Mouse (Mus musculus): Measurements from ENCODE around the gene Tnrc6c.

DNA sequence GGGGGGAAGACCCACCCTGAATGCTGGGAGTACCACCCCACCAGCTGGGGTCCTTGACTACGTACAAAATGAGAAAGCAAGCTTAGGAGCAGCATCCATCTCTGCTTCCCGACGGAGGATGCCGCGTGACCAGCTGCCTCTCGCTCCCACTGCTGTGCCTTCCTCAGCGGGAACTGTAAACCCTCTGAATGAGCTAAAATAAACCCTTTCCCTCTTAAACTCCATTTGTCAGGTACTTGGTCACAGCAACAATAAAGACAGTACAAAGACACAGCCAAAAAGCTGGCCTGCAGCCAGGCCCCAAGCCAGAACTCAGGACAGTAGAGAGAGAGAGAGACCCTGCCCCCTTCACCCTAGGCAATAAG, 115.6 kb downstream of the Tnrc6c start:
- no peak for TF ChIP-seq CTCF (IDR thresholded peaks at IDR 0.05; ENCODE audit: low read depth, low read length)
- TF ChIP-seq POLR2A (IDR thresholded peaks at IDR 0.05; ENCODE audit: extremely low read depth, insufficient read depth, low read length): no peak
